Mouse (Mus musculus): Measurements from ENCODE around the gene Prdx6b. TPM values are rescaled to one million over a fixed set of nuclear protein-coding genes. Genes with fewer than 3 reads are reported as not detected.

Gene Prdx6b
- polyA plus RNA-seq, 1 experiment from 2014 or later: not detected

DNA sequence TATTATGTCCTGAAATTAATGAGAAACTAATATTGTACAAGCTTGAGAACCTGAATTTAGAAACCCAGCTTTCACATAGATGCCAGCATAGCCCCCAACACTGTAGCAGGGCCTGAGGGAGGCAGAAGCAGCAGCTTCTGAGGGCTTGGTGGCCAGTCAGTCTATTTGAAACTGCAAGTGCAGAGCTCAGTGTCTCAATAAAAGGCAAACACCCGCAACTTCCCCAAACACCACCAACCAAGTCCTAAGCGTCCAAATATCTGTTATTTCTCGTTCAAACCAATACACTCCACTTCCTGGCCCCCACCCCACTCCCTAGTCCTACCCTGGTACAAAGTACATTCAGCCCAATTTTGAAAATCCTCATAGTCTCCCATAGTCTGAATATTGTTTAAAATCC is 6.1 kb downstream of the Prdx6b start:
- no peaks in the 10 kb centered on the region for H3K27me3 ChIP-seq
- ATAC-seq (ENCODE audit: insufficient number of reproducible peaks, insufficient read depth, low FRiP score, low TSS enrichment, low read depth): no peak
- 65% methylated on average over 3 of the region's 3 CpGs for WGBS

DNA sequence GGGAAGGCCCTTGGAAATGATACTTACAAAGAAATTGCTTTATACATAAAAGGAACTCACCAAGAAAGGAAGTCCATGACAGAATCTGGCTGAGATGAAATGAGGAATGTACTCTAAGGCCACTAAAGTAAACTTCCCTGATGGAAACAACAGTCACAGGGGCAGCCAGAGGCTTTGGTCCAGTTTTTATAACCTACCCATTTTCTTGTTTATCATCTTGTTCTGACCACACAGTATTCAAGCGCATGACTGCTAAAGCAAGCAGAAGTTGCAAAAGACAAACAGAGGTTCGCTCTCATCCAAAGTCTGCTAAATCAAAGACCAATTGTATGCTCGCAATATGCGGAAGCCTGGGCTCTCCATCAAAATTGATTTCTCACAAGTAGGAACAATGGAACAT is 8.5 kb downstream of the Prdx6b start:
- 85% methylated on average over 4 of the region's 4 CpGs for WGBS
- Histone ChIP-seq H3K27ac (no peak overlapping the region), H3K4me1 (no peaks in the 10 kb centered on the region)

More for the DNA sequence above, 6.1 kb downstream of the Prdx6b start:
- no peak overlapping the region for H3K4me3 ChIP-seq
- no peaks in the 10 kb centered on the region for H3K36me3 ChIP-seq
- no peak overlapping the region for H3K9ac ChIP-seq
- H3K27ac ChIP-seq: no peak overlapping the region
- no peak overlapping the region for H3K4me2 ChIP-seq
- no peaks in the 10 kb centered on the region for H3K4me1 ChIP-seq
- H3K9me3 ChIP-seq: no peaks in the 10 kb centered on the region

DNA sequence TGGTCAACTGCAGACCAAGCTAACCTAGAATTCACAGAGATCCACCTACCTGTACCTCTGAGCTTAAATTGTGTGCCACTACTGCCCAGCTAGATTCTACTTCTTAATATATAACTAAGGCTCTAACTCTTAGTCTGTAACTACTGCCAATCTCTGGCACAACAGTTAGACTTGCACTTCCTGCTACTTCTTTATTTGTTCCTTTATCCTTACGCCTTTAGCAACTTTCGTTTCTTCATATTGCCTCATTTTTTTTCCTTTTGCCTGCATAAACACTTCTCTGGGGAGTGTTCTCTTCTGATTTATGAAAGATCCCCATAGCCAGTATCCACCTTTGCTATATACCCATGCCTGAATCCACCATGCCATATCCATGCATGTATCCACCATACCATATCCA is 11.7 kb downstream of the Prdx6b start:
- 89% methylated on average over 2 of the region's 2 CpGs for WGBS
- Histone ChIP-seq H3K27me3 (no peaks in the 10 kb centered on the region), H3K4me2 (no peak overlapping the region), H3K4me3 (no peak overlapping the region), H3K36me3 (no peaks in the 10 kb centered on the region), H3K27ac (no peak overlapping the region), H3K9me3 (no peaks in the 10 kb centered on the region), H3K4me1 (no peaks in the 10 kb centered on the region), H3K9ac (no peak overlapping the region)
- no peak for ATAC-seq (ENCODE audit: insufficient number of reproducible peaks, insufficient read depth, low FRiP score, low TSS enrichment, low read depth)

More for the DNA sequence above, 8.5 kb downstream of the Prdx6b start:
- no peak overlapping the region for H3K4me2 ChIP-seq
- no peaks in the 10 kb centered on the region for H3K9me3 ChIP-seq
- no peaks in the 10 kb centered on the region for H3K27me3 ChIP-seq
- H3K4me3 ChIP-seq: no peak overlapping the region
- H3K36me3 ChIP-seq: no peaks in the 10 kb centered on the region
- H3K9ac ChIP-seq: no peak overlapping the region
- ATAC-seq (ENCODE audit: insufficient number of reproducible peaks, insufficient read depth, low FRiP score, low TSS enrichment, low read depth): no peak

DNA sequence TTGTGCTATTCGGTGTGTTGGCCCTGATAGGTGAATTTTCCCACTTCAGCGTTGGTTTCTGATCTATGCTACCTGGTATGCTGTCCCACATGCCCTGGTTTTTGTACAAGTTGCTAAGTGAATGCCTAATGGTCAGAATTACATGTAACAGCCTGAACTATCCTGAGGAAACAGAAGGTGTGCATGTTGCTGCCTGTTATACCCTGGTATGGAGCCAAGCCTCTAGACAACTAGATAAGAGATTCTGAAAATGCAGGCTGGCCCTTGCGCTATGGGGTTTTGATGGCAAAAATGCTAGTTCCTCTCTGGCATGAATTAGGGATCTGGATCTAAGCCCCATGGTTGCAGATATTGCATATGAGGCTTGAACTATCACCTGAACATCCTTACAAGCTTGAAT is 15.4 kb downstream of the Prdx6b start:
- Histone ChIP-seq H3K27me3 (no peaks in the 10 kb centered on the region), H3K36me3 (no peaks in the 10 kb centered on the region), H3K4me1 (no peaks in the 10 kb centered on the region), H3K27ac (no peak overlapping the region), H3K9ac (no peak overlapping the region), H3K4me3 (no peak overlapping the region), H3K4me2 (no peak overlapping the region), H3K9me3 (no peaks in the 10 kb centered on the region)
- no peak for ATAC-seq (ENCODE audit: insufficient number of reproducible peaks, insufficient read depth, low FRiP score, low TSS enrichment, low read depth)
- WGBS: 83% methylated on average over 3 of the region's 3 CpGs

DNA sequence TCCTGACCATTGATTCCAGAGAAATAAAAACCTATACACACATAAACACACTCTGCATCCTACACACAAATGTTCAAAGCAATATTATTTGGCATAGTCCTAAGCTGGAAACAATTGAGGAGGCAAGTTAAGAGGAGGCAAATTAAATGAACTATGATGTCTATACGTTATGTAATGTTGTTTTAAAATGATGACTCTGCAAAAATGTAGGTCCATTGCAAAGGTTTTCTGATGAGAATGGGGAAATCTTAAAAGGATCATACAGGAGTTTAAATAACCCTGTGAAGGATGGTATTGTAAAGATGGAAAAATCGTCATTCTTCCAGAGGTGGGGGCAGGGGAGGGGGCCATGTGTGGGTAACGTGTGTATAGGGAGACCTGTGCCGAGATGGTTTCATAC is 17.5 kb downstream of the Prdx6b start:
- H3K4me1 ChIP-seq: no peaks in the 10 kb centered on the region
- H3K27ac ChIP-seq: no peak overlapping the region
- ATAC-seq (ENCODE audit: insufficient number of reproducible peaks, insufficient read depth, low FRiP score, low TSS enrichment, low read depth): no peak
- H3K27me3 ChIP-seq: no peaks in the 10 kb centered on the region
- no peak overlapping the region for H3K4me2 ChIP-seq
- WGBS: 68% methylated on average over 4 of the region's 4 CpGs
- H3K9ac ChIP-seq: no peak overlapping the region
- H3K4me3 ChIP-seq: no peak overlapping the region
- H3K36me3 ChIP-seq: no peaks in the 10 kb centered on the region
- no peaks in the 10 kb centered on the region for H3K9me3 ChIP-seq

DNA sequence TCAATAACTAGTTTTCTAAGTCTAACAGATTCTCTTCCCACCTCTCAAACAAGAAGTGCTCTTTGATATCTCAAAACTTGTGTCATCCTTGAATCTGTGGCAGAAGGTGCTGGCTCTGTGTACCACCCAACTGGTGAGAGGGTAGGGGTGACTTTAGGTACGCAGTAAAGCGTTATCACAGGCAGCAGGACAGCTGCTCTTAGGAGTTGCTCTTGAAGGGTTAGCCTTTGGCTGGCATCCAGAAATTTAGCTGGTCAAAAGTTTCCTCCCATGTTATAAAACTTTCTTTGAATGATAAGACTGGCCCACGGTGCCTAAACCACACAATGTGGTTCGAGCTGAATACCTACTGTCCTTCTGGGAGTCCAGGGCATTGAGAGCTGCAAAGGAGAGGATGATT is 18.5 kb downstream of the Prdx6b start:
- Histone ChIP-seq H3K4me1 (no peaks in the 10 kb centered on the region), H3K9ac (no peak overlapping the region), H3K27me3 (no peaks in the 10 kb centered on the region), H3K36me3 (no peaks in the 10 kb centered on the region), H3K27ac (no peak overlapping the region), H3K4me3 (no peak overlapping the region), H3K9me3 (no peaks in the 10 kb centered on the region), H3K4me2 (no peak overlapping the region)
- ATAC-seq (ENCODE audit: insufficient number of reproducible peaks, insufficient read depth, low FRiP score, low TSS enrichment, low read depth): no peak
- 70% methylated on average over 4 of the region's 4 CpGs for WGBS

DNA sequence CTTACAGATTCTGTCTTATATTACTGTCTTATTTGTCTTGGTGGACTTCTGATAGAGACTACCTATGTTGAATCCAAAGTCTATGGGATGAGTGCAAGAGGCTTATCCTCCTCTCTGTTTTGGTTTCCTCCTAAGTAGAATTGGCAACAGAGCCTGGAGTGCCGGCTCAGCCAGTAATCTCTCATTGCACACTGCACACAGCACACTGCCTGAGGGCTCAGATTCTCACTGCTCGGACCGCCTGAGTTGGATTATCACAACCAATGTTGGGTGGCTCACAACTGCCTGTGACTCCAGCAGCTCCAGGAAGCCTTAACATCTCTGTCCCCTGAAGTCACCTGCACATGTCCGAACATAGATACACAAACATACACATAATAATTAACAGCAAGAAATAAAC is 19.1 kb downstream of the Prdx6b start:
- no peaks in the 10 kb centered on the region for H3K27me3 ChIP-seq
- H3K27ac ChIP-seq: no peak overlapping the region
- ATAC-seq (ENCODE audit: insufficient number of reproducible peaks, insufficient read depth, low FRiP score, low TSS enrichment, low read depth): no peak
- H3K9ac ChIP-seq: no peak overlapping the region
- H3K4me1 ChIP-seq: peaks cover 4% of the 10 kb centered on the region
- no peaks in the 10 kb centered on the region for H3K9me3 ChIP-seq
- no peaks in the 10 kb centered on the region for H3K36me3 ChIP-seq
- WGBS: 42% methylated on average over 4 of the region's 4 CpGs
- no peak overlapping the region for H3K4me3 ChIP-seq
- H3K4me2 ChIP-seq: no peak overlapping the region

DNA sequence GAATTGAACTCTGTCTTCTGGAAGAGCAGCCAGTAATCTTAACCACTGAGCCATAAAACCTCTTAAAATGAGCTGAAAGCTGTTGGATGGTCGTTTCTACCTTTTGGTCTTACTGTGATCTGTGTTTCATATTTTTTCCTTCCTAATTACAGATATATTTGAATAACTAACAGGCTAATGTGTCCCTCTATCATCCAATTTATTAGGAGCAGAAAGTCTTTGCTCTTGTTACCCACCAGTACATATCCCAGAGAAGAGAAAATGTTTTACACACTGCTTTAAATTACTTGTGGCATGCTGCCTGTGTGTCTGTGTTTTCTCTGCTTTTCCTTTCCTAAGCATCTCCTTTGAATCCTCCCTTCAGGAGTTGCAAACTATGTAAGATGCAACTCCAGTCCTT is 21.9 kb downstream of the Prdx6b start:
- H3K27me3 ChIP-seq: no peaks in the 10 kb centered on the region
- no peaks in the 10 kb centered on the region for H3K9me3 ChIP-seq
- WGBS: 60% methylated on average over 1 of the region's 1 CpGs
- H3K36me3 ChIP-seq: peaks cover 8% of the 10 kb centered on the region; the same call in 1 of the 2 replicates
- peaks cover 10% of the 10 kb centered on the region for H3K4me1 ChIP-seq
- no peak overlapping the region for H3K27ac ChIP-seq
- H3K4me3 ChIP-seq: no peak overlapping the region
- ATAC-seq (ENCODE audit: insufficient number of reproducible peaks, insufficient read depth, low FRiP score, low TSS enrichment, low read depth): no peak
- no peak overlapping the region for H3K9ac ChIP-seq
- no peak overlapping the region for H3K4me2 ChIP-seq

DNA sequence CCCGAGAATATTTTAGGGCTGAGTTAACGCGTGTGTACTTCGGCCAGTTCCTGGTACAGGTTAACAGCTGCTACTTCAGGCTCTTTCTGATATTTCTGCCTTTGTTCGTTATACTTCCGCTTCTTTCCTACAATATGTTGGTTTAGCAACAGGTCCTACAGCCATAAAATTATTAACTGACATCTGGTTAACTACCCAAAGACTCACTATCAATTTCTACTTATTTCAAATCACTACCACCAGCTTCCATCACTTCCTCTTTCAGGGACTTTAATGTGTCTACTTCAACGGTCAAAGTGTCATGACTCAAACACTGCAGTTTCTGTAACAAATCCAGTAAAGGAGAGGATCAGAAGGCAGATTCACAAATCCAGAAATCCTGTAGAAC is 22.6 kb downstream of the Prdx6b start:
- no peaks in the 10 kb centered on the region for H3K27me3 ChIP-seq
- peak overlapping the region; percentile 71 for H3K4me2 ChIP-seq
- 50% methylated on average over 7 of the region's 7 CpGs for WGBS
- H3K9ac ChIP-seq: peak overlapping the region; percentile 96
- peak overlapping the region; percentile 86 for H3K4me3 ChIP-seq
- peak overlapping the region; percentile 94; the same call in 1 of the 2 replicates for H3K27ac ChIP-seq
- H3K4me1 ChIP-seq: peaks cover 10% of the 10 kb centered on the region
- H3K36me3 ChIP-seq: peaks cover 12% of the 10 kb centered on the region
- H3K9me3 ChIP-seq: no peaks in the 10 kb centered on the region
- no peak for ATAC-seq (ENCODE audit: insufficient number of reproducible peaks, insufficient read depth, low FRiP score, low TSS enrichment, low read depth)

DNA sequence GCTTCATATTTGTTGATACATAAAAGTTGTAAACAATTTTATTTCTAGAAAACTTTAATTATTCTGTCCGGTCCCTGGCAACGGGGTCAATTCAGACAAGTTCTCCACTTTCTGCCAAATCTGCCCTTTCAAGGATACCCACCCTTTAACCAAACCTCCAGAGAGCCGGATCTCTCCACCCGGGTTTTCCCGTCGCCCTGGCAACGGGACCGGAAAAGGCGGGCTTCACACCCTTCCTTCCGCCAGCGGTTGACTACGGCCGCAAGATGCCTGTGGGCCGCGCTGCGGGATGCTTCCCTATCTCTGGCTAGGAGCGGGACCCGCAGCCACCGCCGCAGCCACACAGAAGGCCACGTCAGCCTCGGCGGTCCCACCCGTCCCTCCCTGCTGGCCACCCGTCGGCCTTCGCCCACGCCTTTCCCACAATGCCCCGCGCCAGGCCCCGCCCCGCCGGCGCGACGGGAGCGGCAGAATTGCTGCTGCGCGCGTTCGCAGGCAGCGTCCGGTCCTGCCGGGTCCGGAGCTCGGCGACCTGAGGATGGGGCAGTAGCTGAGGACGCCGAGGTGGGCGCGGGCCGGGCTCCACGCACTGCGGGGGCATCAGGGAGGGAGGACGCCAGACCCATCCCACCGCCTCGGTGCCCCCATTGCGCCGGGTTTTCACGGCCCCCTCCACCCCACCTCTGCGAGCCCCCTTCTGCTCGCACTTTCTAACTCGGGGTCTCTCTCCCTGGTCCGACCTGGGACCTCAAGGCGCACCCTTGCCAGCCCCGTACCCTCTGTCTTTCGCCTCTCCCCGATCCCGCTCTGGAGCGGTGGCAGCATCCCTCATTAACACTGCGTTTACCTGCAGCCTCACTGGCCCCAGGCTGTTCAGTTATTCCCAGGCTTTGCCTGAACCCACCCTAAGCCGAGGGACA is 23.2 kb downstream of the Prdx6b start, which contains the start of gene Dnajc10:
Gene Dnajc10 (plus strand): TSS at position 225 of the 920 bp plus-strand sequence.
- H3K4me3 ChIP-seq: peak within 1 kb of the TSS; percentile 86
- H3K4me1 ChIP-seq: peaks cover 10% of the 10 kb centered on the region
- no peaks in the 10 kb centered on the region for H3K27me3 ChIP-seq
- H3K36me3 ChIP-seq: peaks cover 13% of the 10 kb centered on the region
- H3K4me2 ChIP-seq: peak within 1 kb of the TSS; percentile 71
- ATAC-seq (ENCODE audit: insufficient number of reproducible peaks, insufficient read depth, low FRiP score, low TSS enrichment, low read depth): peak; percentile 89
- H3K27ac ChIP-seq: peak within 1 kb of the TSS; percentile 94
- H3K9ac ChIP-seq: peak within 1 kb of the TSS; percentile 96
- under 1% methylated on average over 69 of the region's 72 CpGs for WGBS
- H3K9me3 ChIP-seq: no peaks in the 10 kb centered on the region

DNA sequence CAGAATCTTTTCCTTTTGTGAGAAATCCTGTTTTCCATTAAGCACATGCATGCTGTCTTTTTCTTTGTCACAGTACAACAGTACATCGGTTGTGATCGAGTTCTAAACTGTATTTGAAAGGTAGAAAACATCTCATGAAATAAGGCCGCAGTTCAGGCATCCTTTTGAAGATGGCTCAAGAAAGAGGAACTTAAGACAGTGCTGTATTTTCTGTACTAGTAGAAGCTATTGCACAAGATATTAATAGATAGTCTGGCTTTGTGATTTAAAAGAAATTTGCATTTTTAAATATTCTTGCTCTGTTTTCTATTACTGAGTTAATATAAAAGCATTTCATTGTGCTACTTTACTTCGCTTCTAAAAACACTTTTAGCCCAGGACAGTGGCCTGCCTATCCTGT is 30.6 kb downstream of the Prdx6b start:
- peaks cover 60% of the 10 kb centered on the region for H3K36me3 ChIP-seq
- 90% methylated on average over 4 of the region's 4 CpGs for WGBS
- ATAC-seq (ENCODE audit: insufficient number of reproducible peaks, insufficient read depth, low FRiP score, low TSS enrichment, low read depth): no peak

DNA sequence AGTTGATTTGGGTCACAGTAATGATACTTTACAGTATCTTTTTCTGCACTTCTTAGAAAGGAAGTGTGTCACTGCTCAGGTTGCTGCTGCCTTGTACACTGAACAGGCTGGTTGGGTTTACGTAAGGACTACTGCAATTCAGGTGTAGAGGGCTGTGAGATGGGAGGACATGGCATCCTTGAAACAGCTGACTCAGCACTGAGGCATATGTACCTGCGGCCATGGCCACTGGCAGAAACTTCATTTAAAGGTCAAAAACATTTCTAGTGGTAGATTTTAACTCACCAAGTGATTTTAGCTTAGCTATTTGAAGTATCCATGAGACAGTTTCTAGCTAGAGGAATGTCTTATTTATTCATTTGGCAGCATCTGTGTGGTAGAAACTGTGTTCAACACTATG is 33.5 kb downstream of the Prdx6b start:
- Histone ChIP-seq H3K27me3 (no peaks in the 10 kb centered on the region), H3K4me3 (no peak overlapping the region), H3K9ac (no peak overlapping the region), H3K4me1 (no peaks in the 10 kb centered on the region), H3K36me3 (peaks cover 71% of the 10 kb centered on the region), H3K9me3 (no peaks in the 10 kb centered on the region), H3K4me2 (no peak overlapping the region), H3K27ac (no peak overlapping the region)
- 93% methylated on average over 2 of the region's 2 CpGs for WGBS
- no peak for ATAC-seq (ENCODE audit: insufficient number of reproducible peaks, insufficient read depth, low FRiP score, low TSS enrichment, low read depth)

More for the DNA sequence above, 30.6 kb downstream of the Prdx6b start:
- H3K4me1 ChIP-seq: no peaks in the 10 kb centered on the region
- no peaks in the 10 kb centered on the region for H3K9me3 ChIP-seq
- no peak overlapping the region for H3K9ac ChIP-seq
- no peaks in the 10 kb centered on the region for H3K27me3 ChIP-seq
- no peak overlapping the region for H3K27ac ChIP-seq
- no peak overlapping the region for H3K4me2 ChIP-seq
- no peak overlapping the region for H3K4me3 ChIP-seq

Data from embryonic facial prominence, embryonic 13.5 days (tissue).